Mouse (Mus musculus): Measurements from ENCODE around the gene Vwa7. TPM values are rescaled to one million over a fixed set of nuclear protein-coding genes. Genes with fewer than 3 reads are reported as not detected.
"Not testable (repeated sequence)": the region's sequence is repeated elsewhere in the genome, so short reads cannot be mapped to it uniquely, and the experiment has no call there.

Vwa7 gene
- 0.16 TPM in 2 replicates for polyA plus RNA-seq (2014; fragmentation: Nextera tagmentation; extraction: Ambion mirVana)

- Histone ChIP-seq H3K4me2 (no peak within 1 kb of the TSS), H3K36me3 (ENCODE audit: control insufficient read depth, insufficient read depth, low read length) (peaks cover 52% of the 10 kb centered on the region), H3K4me3 (ENCODE audit: low read depth, low read length) (no peak within 1 kb of the TSS), H3K27ac (ENCODE audit: low read depth, low read length) (no peak within 1 kb of the TSS; the same call in 1 of the 2 replicates), H3K4me1 (replicated peaks; ENCODE audit: control insufficient read depth, insufficient read depth, low read length) (peaks cover 7% of the 10 kb centered on the region), H3K27me3 (replicated peaks; ENCODE audit: control insufficient read depth, insufficient read depth, low read length) (no peaks in the 10 kb centered on the region), H3K9me3 (ENCODE audit: control insufficient read depth, low read length) (no peaks in the 10 kb centered on the region), H3K9ac (ENCODE audit: low read depth, low read length) (no peak within 1 kb of the TSS)
- DNase-seq (ENCODE audit: low spot score) (peak; percentile 34), ATAC-seq (replicated peaks; ENCODE audit: low FRiP score) (peak; percentile 18; the same call in 1 of the 2 replicates)
- WGBS: 82% methylated on average over 12 of the region's 12 CpGs
Measured at GRCm38 (mm10) chr17:35016376-35016775, at the start of gene Vwa7. Gene Vwa7, plus strand, starts transcription at chr17:35016579.

GRCm38 (mm10) chr17:34969822-34970221, 46.6 kb upstream of the Vwa7 start, which contains the start of gene Gm20481:
Gene Gm20481, plus strand, starts transcription at chr17:34969912.
- 65% methylated on average over 7 of the region's 11 CpGs for WGBS
- H3K9me3 ChIP-seq (ENCODE audit: control insufficient read depth, low read length); H3K4me2 ChIP-seq; H3K27ac ChIP-seq (ENCODE audit: low read depth, low read length); H3K9ac ChIP-seq (ENCODE audit: low read depth, low read length); H3K4me3 ChIP-seq (ENCODE audit: low read depth, low read length); ATAC-seq (replicated peaks; ENCODE audit: low FRiP score); H3K36me3 ChIP-seq (ENCODE audit: control insufficient read depth, insufficient read depth, low read length); H3K4me1 ChIP-seq (replicated peaks; ENCODE audit: control insufficient read depth, insufficient read depth, low read length); DNase-seq (ENCODE audit: low spot score): not testable (repeated sequence)
- peaks cover 40% of the 10 kb centered on the region for H3K27me3 ChIP-seq (replicated peaks; ENCODE audit: control insufficient read depth, insufficient read depth, low read length)

GRCm38 (mm10) chr17:34970850-34971249, 45.5 kb upstream of the Vwa7 start:
- H3K4me2 ChIP-seq; H3K9me3 ChIP-seq (ENCODE audit: control insufficient read depth, low read length); H3K4me1 ChIP-seq (replicated peaks; ENCODE audit: control insufficient read depth, insufficient read depth, low read length); H3K9ac ChIP-seq (ENCODE audit: low read depth, low read length); ATAC-seq (replicated peaks; ENCODE audit: low FRiP score); H3K4me3 ChIP-seq (ENCODE audit: low read depth, low read length); DNase-seq (ENCODE audit: low spot score); H3K27ac ChIP-seq (ENCODE audit: low read depth, low read length); H3K36me3 ChIP-seq (ENCODE audit: control insufficient read depth, insufficient read depth, low read length): not testable (repeated sequence)
- H3K27me3 ChIP-seq (replicated peaks; ENCODE audit: control insufficient read depth, insufficient read depth, low read length): peaks cover 40% of the 10 kb centered on the region
- WGBS: 29% methylated on average over 24 of the region's 37 CpGs

- not testable (repeated sequence) for ATAC-seq (replicated peaks; ENCODE audit: low FRiP score); H3K27ac ChIP-seq (ENCODE audit: low read depth, low read length); H3K4me1 ChIP-seq (replicated peaks; ENCODE audit: control insufficient read depth, insufficient read depth, low read length); H3K9ac ChIP-seq (ENCODE audit: low read depth, low read length); H3K36me3 ChIP-seq (ENCODE audit: control insufficient read depth, insufficient read depth, low read length); DNase-seq (ENCODE audit: low spot score); H3K9me3 ChIP-seq (ENCODE audit: control insufficient read depth, low read length)
- WGBS: 4% methylated on average over 21 of the region's 43 CpGs
- Histone ChIP-seq H3K4me3 (ENCODE audit: low read depth, low read length) (peak overlapping the region; percentile 44), H3K27me3 (replicated peaks; ENCODE audit: control insufficient read depth, insufficient read depth, low read length) (peaks cover 40% of the 10 kb centered on the region), H3K4me2 (peak overlapping the region; percentile 87)
Measured at GRCm38 (mm10) chr17:34971694-34972068, 44.7 kb upstream of the Vwa7 start.

DNA sequence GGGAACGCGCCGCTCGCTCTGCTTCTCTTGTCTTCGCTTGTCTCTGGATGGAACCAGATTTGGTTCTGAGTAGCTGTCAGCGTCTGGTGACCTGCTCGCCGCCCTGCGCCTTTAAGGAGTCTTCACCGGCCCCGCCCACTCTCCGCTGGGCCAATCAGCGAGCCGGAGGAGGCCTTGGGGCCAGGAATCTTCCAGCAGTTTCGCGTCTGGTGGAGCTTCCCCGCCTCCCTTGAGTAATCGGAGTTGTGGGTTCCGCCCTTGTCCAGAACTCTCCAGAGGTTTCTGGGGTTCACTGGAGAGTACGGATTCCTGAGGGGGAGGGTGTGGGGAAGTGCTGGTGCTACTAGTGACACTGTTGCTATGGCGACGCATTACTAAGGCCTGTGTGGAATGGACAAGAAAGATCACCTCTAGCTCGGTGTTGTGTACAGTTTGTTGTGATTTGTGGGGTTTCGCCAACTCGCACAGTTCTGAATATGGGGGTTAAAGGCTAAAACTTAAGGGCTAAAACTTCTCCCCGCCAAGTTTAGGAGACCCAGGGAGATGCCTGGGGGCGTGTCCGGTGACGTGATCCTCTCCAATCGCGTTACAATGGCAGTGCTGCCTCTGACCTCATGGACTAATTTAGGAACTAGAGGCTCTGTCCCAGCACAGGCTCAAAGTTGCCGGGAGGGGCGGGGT, 44.2 kb upstream of the Vwa7 start, which contains the start of the genes Hspa1a and Hspa1l:
Hspa1a (minus strand) TSS at position 88 of the 681 bp plus-strand sequence.
Hspa1l (plus strand) TSS at position 635 of the 681 bp plus-strand sequence.
- peak within 1 kb of the TSS; percentile 87 for H3K4me2 ChIP-seq
- peak within 1 kb of the TSS; percentile 44 for H3K4me3 ChIP-seq (ENCODE audit: low read depth, low read length)
- 2% methylated on average over 25 of the region's 33 CpGs for WGBS
- peaks cover 40% of the 10 kb centered on the region for H3K27me3 ChIP-seq (replicated peaks; ENCODE audit: control insufficient read depth, insufficient read depth, low read length)
- ATAC-seq (replicated peaks; ENCODE audit: low FRiP score) (peak; percentile 94), DNase-seq (ENCODE audit: low spot score) (peak; percentile 71)
- H3K36me3 ChIP-seq (ENCODE audit: control insufficient read depth, insufficient read depth, low read length); H3K9me3 ChIP-seq (ENCODE audit: control insufficient read depth, low read length); H3K4me1 ChIP-seq (replicated peaks; ENCODE audit: control insufficient read depth, insufficient read depth, low read length); H3K27ac ChIP-seq (ENCODE audit: low read depth, low read length): not testable (repeated sequence)
- H3K9ac ChIP-seq (ENCODE audit: low read depth, low read length): peak within 1 kb of the TSS; percentile 34; the same call in 1 of the 2 replicates

DNA sequence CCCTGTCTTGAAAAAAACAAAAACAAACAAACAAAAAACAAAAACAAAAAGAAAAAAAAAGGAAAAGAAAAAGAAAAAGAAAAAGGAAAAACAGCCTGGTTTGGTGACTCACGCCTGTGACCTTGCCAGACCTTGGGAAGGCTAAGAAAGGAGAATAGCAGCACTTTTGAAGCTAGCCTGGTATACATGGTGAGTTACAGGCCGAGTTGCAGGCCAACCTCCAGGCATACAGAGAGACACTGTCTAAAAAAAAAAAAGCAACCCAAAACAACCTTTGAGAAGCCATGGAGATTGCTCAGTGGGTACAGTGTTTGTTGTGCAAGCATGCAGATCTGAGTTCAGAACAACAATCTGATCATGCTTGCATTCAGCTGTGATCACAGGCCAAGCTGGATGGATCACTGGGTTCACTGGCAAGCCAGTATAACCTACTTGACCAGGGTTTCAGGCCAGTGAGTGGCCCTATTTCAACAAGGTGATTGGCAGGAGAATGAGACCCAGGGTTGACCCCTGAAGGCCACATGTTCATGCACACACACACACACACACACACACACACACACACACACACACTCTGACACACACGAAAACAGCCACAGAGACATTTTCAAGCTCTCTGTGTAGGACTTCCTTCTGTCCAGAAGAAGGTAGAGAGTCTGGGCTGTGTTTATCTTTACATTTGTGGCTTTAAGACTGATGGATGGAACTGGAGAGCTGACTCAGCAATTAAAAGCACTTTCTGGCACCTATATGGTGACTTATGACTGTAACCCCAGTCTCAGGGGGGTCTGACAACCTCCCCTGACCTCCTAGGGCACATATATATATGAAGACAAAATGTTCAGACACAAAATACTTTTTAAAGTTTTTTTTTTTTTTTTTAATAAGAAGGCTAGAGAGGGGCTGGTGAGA, 40.5 kb upstream of the Vwa7 start:
- 73% methylated on average over 3 of the region's 3 CpGs for WGBS
- Histone ChIP-seq H3K9ac (ENCODE audit: low read depth, low read length) (no peak overlapping the region), H3K36me3 (ENCODE audit: control insufficient read depth, insufficient read depth, low read length) (no peaks in the 10 kb centered on the region), H3K4me1 (replicated peaks; ENCODE audit: control insufficient read depth, insufficient read depth, low read length) (peaks cover 10% of the 10 kb centered on the region), H3K27ac (ENCODE audit: low read depth, low read length) (no peak overlapping the region), H3K4me2 (no peak overlapping the region), H3K27me3 (replicated peaks; ENCODE audit: control insufficient read depth, insufficient read depth, low read length) (peaks cover 16% of the 10 kb centered on the region), H3K9me3 (ENCODE audit: control insufficient read depth, low read length) (no peaks in the 10 kb centered on the region), H3K4me3 (ENCODE audit: low read depth, low read length) (no peak overlapping the region)
- DNase-seq (ENCODE audit: low spot score) (no peak), ATAC-seq (replicated peaks; ENCODE audit: low FRiP score) (no peak)

DNA sequence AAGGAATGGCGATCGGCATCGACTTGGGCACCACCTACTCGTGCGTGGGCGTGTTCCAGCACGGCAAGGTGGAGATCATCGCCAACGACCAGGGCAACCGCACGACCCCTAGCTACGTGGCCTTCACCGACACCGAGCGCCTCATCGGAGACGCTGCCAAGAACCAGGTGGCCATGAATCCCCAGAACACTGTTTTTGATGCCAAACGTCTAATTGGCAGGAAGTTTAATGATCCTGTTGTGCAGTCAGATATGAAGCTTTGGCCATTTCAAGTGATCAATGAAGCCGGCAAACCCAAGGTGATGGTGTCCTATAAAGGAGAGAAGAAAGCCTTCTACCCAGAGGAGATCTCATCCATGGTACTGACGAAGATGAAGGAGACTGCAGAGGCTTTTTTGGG, 39.4 kb upstream of the Vwa7 start:
- peaks cover 12% of the 10 kb centered on the region for H3K4me1 ChIP-seq (replicated peaks; ENCODE audit: control insufficient read depth, insufficient read depth, low read length)
- peaks cover 16% of the 10 kb centered on the region for H3K27me3 ChIP-seq (replicated peaks; ENCODE audit: control insufficient read depth, insufficient read depth, low read length)
- H3K4me2 ChIP-seq: no peak overlapping the region
- no peak overlapping the region for H3K9ac ChIP-seq (ENCODE audit: low read depth, low read length)
- WGBS: 91% methylated on average over 20 of the region's 20 CpGs
- ATAC-seq (replicated peaks; ENCODE audit: low FRiP score): no peak
- H3K4me3 ChIP-seq (ENCODE audit: low read depth, low read length): no peak overlapping the region
- H3K27ac ChIP-seq (ENCODE audit: low read depth, low read length): no peak overlapping the region
- no peaks in the 10 kb centered on the region for H3K36me3 ChIP-seq (ENCODE audit: control insufficient read depth, insufficient read depth, low read length)
- no peak for DNase-seq (ENCODE audit: low spot score)
- H3K9me3 ChIP-seq (ENCODE audit: control insufficient read depth, low read length): no peaks in the 10 kb centered on the region

- 88% methylated on average over 27 of the region's 27 CpGs for WGBS
Measured at GRCm38 (mm10) chr17:34978239-34978638, 38.1 kb upstream of the Vwa7 start.

More at GRCm38 (mm10) chr17:34978239-34978638, 38.1 kb upstream of the Vwa7 start:
- no peak for ATAC-seq (replicated peaks; ENCODE audit: low FRiP score)
- DNase-seq (ENCODE audit: low spot score): no peak
- H3K27ac ChIP-seq (ENCODE audit: low read depth, low read length): no peak overlapping the region
- peaks cover 10% of the 10 kb centered on the region for H3K4me1 ChIP-seq (replicated peaks; ENCODE audit: control insufficient read depth, insufficient read depth, low read length)
- no peaks in the 10 kb centered on the region for H3K9me3 ChIP-seq (ENCODE audit: control insufficient read depth, low read length)
- H3K36me3 ChIP-seq (ENCODE audit: control insufficient read depth, insufficient read depth, low read length): no peaks in the 10 kb centered on the region
- H3K4me2 ChIP-seq: no peak overlapping the region
- peaks cover 8% of the 10 kb centered on the region for H3K27me3 ChIP-seq (replicated peaks; ENCODE audit: control insufficient read depth, insufficient read depth, low read length)
- no peak overlapping the region for H3K9ac ChIP-seq (ENCODE audit: low read depth, low read length)
- no peak overlapping the region for H3K4me3 ChIP-seq (ENCODE audit: low read depth, low read length)

Measured in liver, embryonic 11.5 days (tissue).